In genomic region chr11:98202641-98203350, GRCm38 (mm10) we compare ENCODE assay signal across 7 mouse cellular contexts. TPM values are rescaled to one million over a fixed set of nuclear protein-coding genes. Genes with fewer than 3 reads are reported as not detected.
A peak's percentile ranks its signal among the peaks of the same experiment; 100 is the strongest.
DNase-seq lines count a peak whose midpoint lies in the region; ATAC-seq lines count a peak whose summit lies in the region.

Gene Cdk12 (plus strand): TSS chr11:98203059.

- H3K4me1 ChIP-seq in intestine, embryonic 15.5 days (replicated peaks), result peaks cover 4% of the 10 kb centered on the region; the same call in 1 of the 2 replicates
- H3K4me1 ChIP-seq in midbrain, embryonic 10.5 days, result peaks cover 43% of the 10 kb centered on the region

- peak; percentile 97 for DNase-seq in adrenal gland, adult 2 months
- DNase-seq in embryo, embryonic 11.5 days (ENCODE audit: low read depth, low spot score), result peak; percentile 98
- peak; percentile 92 to 96 for DNase-seq in gastrocnemius, postnatal 36 days
- peak; percentile 94 to 98 for DNase-seq in left cerebral cortex, postnatal 25 days (ENCODE audit: low spot score in 2 of 2)
- peak; percentile 98 for DNase-seq in midbrain, embryonic 10.5 days (ENCODE audit: low spot score)
- peak; percentile 98 for DNase-seq in right cerebral cortex, postnatal 4 days

- intact Hi-C loops in gastrocnemius, postnatal 36 days (cut with DNase I), result no loop called here
- intact Hi-C loops in left cerebral cortex, postnatal 25 days (cut with DNase I), result loop anchor here (1.0 to 5.0 kb wide), 2 partner anchors 9 to 180 kb away; partner anchors contain the start of genes Cacnb1 and Med1

- peak within 1 kb of the TSS; percentile 81 for H3K4me2 ChIP-seq in intestine, embryonic 15.5 days (replicated peaks)

- H3K27me3 ChIP-seq in intestine, embryonic 15.5 days (replicated peaks), result no peaks in the 10 kb centered on the region
- no peaks in the 10 kb centered on the region for H3K27me3 ChIP-seq in midbrain, embryonic 10.5 days (ENCODE audit: low read depth, poor library complexity, severe bottlenecking)

- WGBS in intestine, embryonic 15.5 days, result under 1% methylated on average over 58 of the region's 63 CpGs
- under 1% methylated on average over 62 of the region's 63 CpGs for WGBS in midbrain, embryonic 10.5 days

- H3K36me3 ChIP-seq in intestine, embryonic 15.5 days, result no peaks in the 10 kb centered on the region
- peaks cover 17% of the 10 kb centered on the region for H3K36me3 ChIP-seq in midbrain, embryonic 10.5 days

- H3K9me3 ChIP-seq in intestine, embryonic 15.5 days, result no peaks in the 10 kb centered on the region
- no peaks in the 10 kb centered on the region for H3K9me3 ChIP-seq in midbrain, embryonic 10.5 days (replicated peaks)

- peak within 1 kb of the TSS; percentile 99 for H3K9ac ChIP-seq in intestine, embryonic 15.5 days

- ATAC-seq in intestine, embryonic 15.5 days, result peak; percentile 94

- H3K4me3 ChIP-seq in intestine, embryonic 15.5 days (replicated peaks), result peak within 1 kb of the TSS; percentile 78
- H3K4me3 ChIP-seq in midbrain, embryonic 10.5 days, result peak within 1 kb of the TSS; percentile 96

- peak within 1 kb of the TSS; percentile 100 for H3K27ac ChIP-seq in intestine, embryonic 15.5 days
- H3K27ac ChIP-seq in midbrain, embryonic 10.5 days (replicated peaks), result peak within 1 kb of the TSS; percentile 99

RNA-seq across cellular contexts. Expression of gene Cdk12, which starts in this region (rescaled TPM):
- total RNA-seq in adrenal gland, adult 2 months (2021), result 10 to 100 TPM; 33.0 to 52.8 TPM
- polyA plus RNA-seq in adrenal gland, adult 2 months (2012; rRNA removed), result 7.4 and 8.3 TPM in 2 replicates
- 10 to 100 TPM; 12.7 to 15.0 TPM for total RNA-seq in gastrocnemius, postnatal 36 days (2021)
- 8.5 and 9.4 TPM in 2 replicates for polyA plus RNA-seq in intestine, embryonic 15.5 days (2015; fragmentation: Nextera tagmentation; extraction: Ambion mirVana)
- 10 to 100 TPM; 35.2 to 38.8 TPM for total RNA-seq in left cerebral cortex, postnatal 25 days (2021)
- polyA plus RNA-seq in midbrain, embryonic 10.5 days (2016; fragmentation: Nextera tagmentation; extraction: Ambion mirVana), result 10.7 and 12.0 TPM in 2 replicates

Comparison
In these comparisons a context has a peak if more than half of its experiments do, and no peak if none do; other contexts are left out.
1. Peak in every context shown above with its lines: DNase-seq, ATAC-seq, H3K4me3 ChIP-seq and H3K27ac ChIP-seq.